Mouse (Mus musculus) CH12.LX (cell line): Measurements from ENCODE around the gene Ehmt2. TPM values are rescaled to one million over a fixed set of nuclear protein-coding genes. Genes with fewer than 3 reads are reported as not detected.

ENCODE experiments used
- DNase-seq: peaks from one replicate; pipeline ENCODE4 v3.0.0-alpha.2; 2013; ENCODE audit errors: extremely low read depth
- H3K27ac ChIP-seq: 2 replicates; pipeline ENCODE4 v1.5.1; 2012; ENCODE audit warnings: low read depth, mild to moderate bottlenecking, control low read depth, moderate library complexity; ENCODE audit not compliant: insufficient read depth
- H3K27me3 ChIP-seq: replicated peaks from 2 replicates; pipeline ENCODE3; 2012; ENCODE audit warnings: inconsistent platforms
- H3K36me3 ChIP-seq, 2 experiments: replicated peaks in 1 of 2; 2 replicates each; pipeline versions ENCODE3 to v1.6.1; 2012; ENCODE audit warnings: inconsistent platforms in 1 of 2, low read length in 1 of 2, mild to moderate bottlenecking in 1 of 2, mixed read lengths in 1 of 2, moderate library complexity in 1 of 2; ENCODE audit not compliant: control insufficient read depth in 1 of 2, insufficient read depth in 1 of 2
- H3K4me1 ChIP-seq, 2 experiments: 2 replicates each; pipeline ENCODE4 v1.6.1; 2012; ENCODE audit warnings: inconsistent platforms in 1 of 2, moderate library complexity in 1 of 2; ENCODE audit not compliant: insufficient read depth in 2 of 2, control insufficient read depth in 1 of 2
- H3K4me2 ChIP-seq: 2 replicates; pipeline ENCODE4 v1.6.1; 2012; ENCODE audit warnings: low read depth, mild to moderate bottlenecking, control low read depth; ENCODE audit not compliant: poor library complexity, insufficient read depth, severe bottlenecking
- H3K4me3 ChIP-seq, 3 experiments: fragments of 150-350 bp in 1 of 3; sonication (generic) in 1 of 3; replicated peaks in 1 of 3; 2 replicates each; pipeline versions ENCODE3 to v1.5.1; 2011 to 2012; ENCODE audit warnings: low read depth in 2 of 3, low read length in 2 of 3, mild to moderate bottlenecking in 2 of 3, moderate library complexity in 2 of 3, control low read depth in 1 of 3, improper control_type of control experiment in 1 of 3, inconsistent platforms in 1 of 3, mixed read lengths in 1 of 3; ENCODE audit not compliant: poor library complexity in 1 of 3
- H3K79me2 ChIP-seq: replicated peaks from 2 replicates; pipeline ENCODE4 v1.6.1; 2012; ENCODE audit warnings: mild to moderate bottlenecking, moderate library complexity; ENCODE audit not compliant: control insufficient read depth, poor library complexity, insufficient read depth, severe bottlenecking; ENCODE audit errors: extremely low read depth
- H3K9ac ChIP-seq: 2 replicates; pipeline ENCODE4 v1.6.1; 2012; ENCODE audit warnings: low read depth, mild to moderate bottlenecking, control low read depth, moderate library complexity; ENCODE audit not compliant: insufficient read depth
- H3K9me3 ChIP-seq: replicated peaks from 2 replicates; pipeline ENCODE3; 2012; ENCODE audit warnings: low read length, inconsistent platforms, mixed read lengths
- CTCF ChIP-seq, 2 experiments: IDR thresholded peaks in 1 of 2; conservative IDR thresholded peaks in 1 of 2; 2 replicates each; pipeline ENCODE4 v1.5.1; 2011 to 2012; ENCODE audit warnings: low read depth in 2 of 2, low read length in 2 of 2, improper control_type of control experiment in 1 of 2, inconsistent platforms in 1 of 2, mild to moderate bottlenecking in 1 of 2, moderate library complexity in 1 of 2
- ETS1 ChIP-seq: conservative IDR thresholded peaks from 2 replicates; pipeline ENCODE4 v1.6.1; 2012; ENCODE audit warnings: low read depth, mild to moderate bottlenecking, inconsistent platforms, low read length, improper control_type of control experiment, moderate library complexity
- HCFC1 ChIP-seq: IDR thresholded peaks from 2 replicates; pipeline ENCODE4 v1.6.1; 2012; ENCODE audit warnings: low read depth, mild to moderate bottlenecking, inconsistent platforms, low read length, improper control_type of control experiment
- IRF4 ChIP-seq: IDR thresholded peaks from 2 replicates; pipeline ENCODE4 v1.6.1; 2014; ENCODE audit warnings: low read depth, mild to moderate bottlenecking, inconsistent platforms, low read length, improper control_type of control experiment
- JUND ChIP-seq: conservative IDR thresholded peaks from 2 replicates; pipeline ENCODE4 v1.6.1; 2011; ENCODE audit warnings: low read depth, low read length, improper control_type of control experiment
- KAT2A ChIP-seq: IDR thresholded peaks from 2 replicates; pipeline ENCODE4 v1.6.1; 2012; ENCODE audit warnings: low read length, improper control_type of control experiment, inconsistent platforms; ENCODE audit not compliant: insufficient replicate concordance
- MXI1 ChIP-seq: IDR thresholded peaks from 2 replicates; pipeline ENCODE4 v1.6.1; 2011; ENCODE audit warnings: mild to moderate bottlenecking, low read depth, low read length, improper control_type of control experiment
- MYC ChIP-seq: IDR thresholded peaks from 2 replicates; pipeline ENCODE4 v1.6.1; 2011; ENCODE audit warnings: low read depth, mild to moderate bottlenecking, improper control_type of control experiment, low read length
- POLR2AphosphoS2 ChIP-seq: IDR thresholded peaks from 2 replicates; pipeline ENCODE4 v1.6.1; 2011; ENCODE audit warnings: low read depth, low read length, improper control_type of control experiment
- RCOR1 ChIP-seq: conservative IDR thresholded peaks from 2 replicates; pipeline ENCODE4 v1.6.1; 2012; ENCODE audit warnings: low read depth, mild to moderate bottlenecking, inconsistent platforms, low read length, improper control_type of control experiment
- SIN3A ChIP-seq: IDR thresholded peaks from 2 replicates; pipeline ENCODE4 v1.6.1; 2012; ENCODE audit warnings: low read length, improper control_type of control experiment, inconsistent platforms
- SMC3 ChIP-seq: IDR thresholded peaks from 2 replicates; pipeline ENCODE4 v1.6.1; 2011; ENCODE audit warnings: low read depth, low read length, improper control_type of control experiment
- TCF12 ChIP-seq: IDR thresholded peaks from 2 replicates; pipeline ENCODE4 v1.6.1; 2014; ENCODE audit warnings: low read depth, mild to moderate bottlenecking, inconsistent platforms, low read length, improper control_type of control experiment
- UBTF ChIP-seq: IDR thresholded peaks from 2 replicates; pipeline ENCODE4 v1.6.1; 2012; ENCODE audit warnings: low read depth, mild to moderate bottlenecking, inconsistent platforms, low read length, improper control_type of control experiment, moderate library complexity
- USF2 ChIP-seq: conservative IDR thresholded peaks from 2 replicates; pipeline ENCODE4 v1.6.1; 2011; ENCODE audit warnings: low read depth, low read length, improper control_type of control experiment
- ZKSCAN1 ChIP-seq: IDR thresholded peaks from 2 replicates; pipeline ENCODE4 v1.6.1; 2012; ENCODE audit warnings: low read depth, inconsistent platforms, low read length, improper control_type of control experiment, borderline replicate concordance
- ZMIZ1 ChIP-seq: IDR thresholded peaks from 2 replicates; pipeline ENCODE4 v1.6.1; 2012; ENCODE audit warnings: low read depth, mild to moderate bottlenecking, inconsistent platforms, low read length, improper control_type of control experiment
- ZNF384 ChIP-seq: IDR thresholded peaks from 2 replicates; pipeline ENCODE4 v1.6.1; 2012; ENCODE audit warnings: low read depth, low read length, improper control_type of control experiment, inconsistent platforms
- dilution Hi-C: fragments of 300-500 bp; cut with MboI; formaldehyde crosslinking; loops from 2 replicates; pipeline ENCODE4 v1.14.3; 2020; ENCODE audit warnings: low sequenced_read_pairs; ENCODE audit not compliant: extremely low pct_unique_long_range_greater_than_20kb, extremely low pct_ligation_motif_present
- in situ Hi-C: fragments of 300-500 bp; cut with MboI; formaldehyde crosslinking; loops from 3 replicates; pipeline ENCODE4 v1.14.3; 2019; ENCODE audit warnings: low sequenced_read_pairs, low pct_ligation_motif_present, low pct_unique_long_range_greater_than_20kb, mixed read lengths
- polyA plus RNA-seq: library from polyadenylated mRNA; unstranded; fragments of >175 nt; gene quantifications from 2 replicates; pipeline ENCODE4 v1.2.1, GENCODE M21; 2012; ENCODE audit warnings: low read depth; ENCODE audit not compliant: insufficient read length
- total RNA-seq, 2 experiments: library from RNA; depleted of rRNA; stranded (reverse); fragments of 300-350 nt in 1 of 2; fragments of >200 nt in 1 of 2; gene quantifications; 2 replicates each; pipeline ENCODE4 v1.2.3; 2012 to 2014

Gene Ehmt2
- total and polyA plus RNA-seq, 3 experiments, result 73.5 to 150 (median 113) TPM

DNA sequence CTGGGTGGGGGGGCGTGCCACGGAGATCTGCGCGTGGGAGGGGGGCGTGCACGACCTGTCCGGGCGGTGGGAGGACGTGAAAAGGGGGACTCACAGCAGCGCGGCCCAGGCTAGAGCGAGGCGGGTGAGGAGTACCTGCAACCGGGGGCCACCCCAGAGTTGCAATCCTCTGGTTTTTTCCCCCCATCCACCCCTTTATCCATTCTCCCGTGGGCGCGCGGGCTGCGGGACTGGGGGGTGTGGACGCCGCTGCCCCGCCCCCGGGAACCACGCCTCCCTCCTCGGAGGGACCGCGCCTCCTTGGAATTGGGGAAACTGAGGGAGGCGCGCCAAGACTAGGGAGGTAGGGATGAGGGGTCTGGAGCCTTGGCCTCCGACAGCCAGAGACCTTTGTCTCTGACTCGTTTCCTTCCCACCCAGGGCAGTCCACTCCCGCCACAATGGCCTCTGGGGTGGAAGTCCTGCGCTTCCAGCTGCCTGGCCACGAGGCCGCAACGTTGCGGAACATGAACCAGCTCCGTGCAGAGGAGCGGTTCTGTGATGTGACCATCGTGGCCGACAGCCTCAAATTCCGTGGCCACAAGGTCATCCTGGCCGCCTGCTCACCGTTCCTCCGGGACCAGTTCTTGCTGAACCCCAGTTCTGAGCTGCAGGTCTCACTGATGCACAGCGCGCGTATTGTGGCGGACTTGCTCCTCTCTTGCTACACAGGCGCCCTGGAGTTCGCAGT lies 3.3 kb upstream of the Ehmt2 start:
- Histone ChIP-seq H3K4me3 (peak overlapping the region; percentile 44 to 78 (median 64)), H3K79me2 (peaks cover 5% of the 10 kb centered on the region), H3K4me1 (peaks cover 7 to 27% of the 10 kb centered on the region in 2 experiments), H3K9me3 (peaks cover 5% of the 10 kb centered on the region), H3K4me2 (peak overlapping the region; percentile 75), H3K9ac (peak overlapping the region; percentile 97), H3K36me3 (peaks cover 2 to 15% of the 10 kb centered on the region in 2 experiments)
- in situ Hi-C loops, result no loop called here
- DNase-seq, result no peak
- no peak for TF ChIP-seq CTCF (conservative IDR thresholded peaks at IDR 0.05 in 1 of 2, IDR thresholded peaks at IDR 0.05 in 1 of 2; ENCODE audit: low read depth in 2 of 2, low read length in 2 of 2)
- TF ChIP-seq HCFC1, result no peak
- 0 out of 2 replicates have a peak, but pooled peaks have one; percentile 21 for TF ChIP-seq ZMIZ1
- TF ChIP-seq, all 38 proteins: peak for 1
- H3K27me3 ChIP-seq, result no peaks in the 10 kb centered on the region
- dilution Hi-C loops, result no loop called here
- 0 out of 2 replicates have a peak overlapping the region, but pooled peaks have one; percentile 5 for H3K27ac ChIP-seq

DNA sequence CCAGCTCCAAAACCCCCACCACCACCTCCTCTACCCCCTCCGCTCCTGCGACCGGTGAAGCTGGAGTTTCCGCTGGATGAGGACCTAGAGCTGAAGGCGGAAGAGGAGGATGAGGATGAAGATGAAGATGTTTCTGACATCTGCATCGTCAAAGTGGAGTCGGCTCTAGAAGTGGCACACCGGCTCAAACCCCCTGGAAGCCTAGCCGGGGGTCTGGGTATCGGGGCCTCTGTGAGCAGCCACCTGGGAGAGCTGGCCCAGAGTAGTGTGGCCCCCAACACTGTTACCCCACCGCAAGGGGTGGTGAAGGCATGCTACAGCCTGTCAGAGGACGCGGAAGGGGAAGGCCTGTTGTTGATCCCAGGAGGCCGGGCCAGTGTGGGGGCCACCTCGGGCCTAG lies 2.5 kb upstream of the Ehmt2 start:
- dilution Hi-C loops, result no loop called here

DNA sequence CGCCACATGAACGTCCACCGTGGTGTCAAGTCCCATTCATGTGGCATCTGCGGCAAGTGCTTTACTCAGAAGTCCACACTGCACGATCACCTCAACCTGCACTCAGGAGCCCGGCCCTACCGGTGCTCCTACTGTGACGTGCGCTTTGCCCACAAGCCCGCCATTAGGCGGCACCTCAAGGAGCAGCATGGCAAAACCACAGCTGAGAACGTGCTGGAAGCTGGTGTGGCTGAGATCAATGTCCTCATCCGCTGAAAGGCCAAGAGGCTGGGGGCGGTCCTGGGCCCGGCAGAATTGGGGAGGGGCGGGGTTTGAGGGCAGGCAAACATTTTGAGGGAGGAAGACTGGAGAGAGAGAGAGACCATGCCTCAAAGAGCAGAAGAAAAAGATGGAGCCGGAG lies 1.9 kb upstream of the Ehmt2 start:
- dilution Hi-C loops (no loop called here), in situ Hi-C loops (no loop called here)
- Histone ChIP-seq H3K4me2 (no peak overlapping the region), H3K27ac (no peak overlapping the region), H3K27me3 (no peaks in the 10 kb centered on the region), H3K9me3 (peaks cover 5% of the 10 kb centered on the region), H3K4me3 (no peak overlapping the region), H3K79me2 (peaks cover 14% of the 10 kb centered on the region), H3K36me3 (peaks cover 2 to 19% of the 10 kb centered on the region in 2 experiments), H3K4me1 (peaks cover 7 to 29% of the 10 kb centered on the region in 2 experiments), H3K9ac (no peak overlapping the region)
- TF ChIP-seq POLR2AphosphoS2, result no peak
- no peak for TF ChIP-seq TCF12
- no peak for TF ChIP-seq USF2
- TF ChIP-seq JUND, result no peak
- TF ChIP-seq MYC, result no peak
- TF ChIP-seq KAT2A, result no peak
- no peak for TF ChIP-seq SMC3
- TF ChIP-seq IRF4, result no peak
- no peak for TF ChIP-seq ZNF384
- no peak for DNase-seq

More for the DNA sequence above, 2.5 kb upstream of the Ehmt2 start:
- in situ Hi-C loops, result no loop called here
- TF ChIP-seq MXI1, result no peak
- no peak for TF ChIP-seq HCFC1
- no peak for TF ChIP-seq UBTF
- TF ChIP-seq ZKSCAN1, result no peak
- no peak for TF ChIP-seq RCOR1
- no peak for TF ChIP-seq SIN3A
- no peak for TF ChIP-seq ETS1
- TF ChIP-seq JUND, result no peak
- no peak for TF ChIP-seq CTCF (conservative IDR thresholded peaks at IDR 0.05 in 1 of 2, IDR thresholded peaks at IDR 0.05 in 1 of 2; ENCODE audit: low read depth in 2 of 2, low read length in 2 of 2)
- DNase-seq, result no peak
- no peak overlapping the region for H3K9ac ChIP-seq
- peaks cover 9% of the 10 kb centered on the region for H3K79me2 ChIP-seq
- no peak overlapping the region for H3K4me2 ChIP-seq
- no peak overlapping the region for H3K27ac ChIP-seq
- peaks cover 7 to 25% of the 10 kb centered on the region in 2 experiments for H3K4me1 ChIP-seq
- H3K36me3 ChIP-seq, result peaks cover 2 to 15% of the 10 kb centered on the region in 2 experiments
- no peaks in the 10 kb centered on the region for H3K27me3 ChIP-seq
- H3K9me3 ChIP-seq, result peaks cover 5% of the 10 kb centered on the region
- H3K4me3 ChIP-seq, result no peak overlapping the region
